In the genomic region with DNA sequence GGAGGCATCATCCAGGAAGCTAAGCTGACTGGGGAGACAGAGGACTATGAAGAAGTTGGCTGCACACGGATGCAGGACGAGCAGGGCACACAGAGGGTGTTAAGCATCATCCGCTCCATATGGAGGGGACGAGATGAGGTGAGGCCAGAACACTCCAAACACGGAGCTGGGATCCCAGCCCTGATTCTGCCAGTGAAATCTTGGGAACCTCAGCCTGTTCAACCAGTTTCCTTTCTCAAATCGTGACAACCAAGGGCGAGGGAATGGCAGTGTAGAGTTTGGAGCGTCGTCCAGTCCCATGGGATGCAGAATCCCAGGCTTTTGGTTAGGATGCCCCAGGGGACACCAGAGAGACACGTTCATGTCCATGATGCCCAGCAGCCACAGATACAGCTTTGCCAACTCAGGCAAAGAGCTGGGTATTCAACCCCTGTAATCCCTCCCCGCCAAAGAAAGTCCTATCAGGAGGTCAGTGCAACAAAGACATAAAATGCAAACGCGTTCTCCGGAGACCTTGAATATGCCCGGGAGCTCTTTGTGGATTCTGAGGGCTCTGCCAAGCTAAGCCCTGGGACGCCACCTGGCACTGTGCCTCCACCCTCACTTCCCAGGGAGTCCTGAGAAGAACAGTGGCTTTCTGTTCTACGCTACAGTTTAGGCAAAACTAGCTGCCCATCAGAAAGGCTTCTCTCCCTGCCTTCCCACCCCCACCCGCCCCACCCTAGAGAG, we compare ENCODE assay signal across 8 mouse cellular contexts.
A peak's percentile ranks its signal among the peaks of the same experiment; 100 is the strongest.
DNase-seq lines count a peak whose midpoint lies in the region; ATAC-seq lines count a peak whose summit lies in the region.
"Had no signal": no experiment of that assay in that cellular context is flagged by ENCODE, and none has a peak within 500 bp of the region (broad histone marks: within the 10 kb centered on the region; RNA-seq: fewer than 3 reads in every experiment).

No protein-coding gene starts in this region.

- 23% methylated on average over 18 of the region's 18 CpGs for WGBS in forebrain, embryonic 16.5 days
- WGBS in stomach, embryonic 16.5 days: 69% methylated on average over 18 of the region's 18 CpGs
- WGBS in intestine, embryonic 15.5 days: 68% methylated on average over 18 of the region's 18 CpGs

- H3K27ac ChIP-seq in brown adipose tissue, adult 24 weeks (replicated peaks; ENCODE audit: low read depth, low read length): peak overlapping the region; percentile 38; the same call in 1 of the 2 replicates
- peak overlapping the region; percentile 90 for H3K27ac ChIP-seq in forebrain, embryonic 16.5 days (ENCODE audit: low read length)
- H3K27ac ChIP-seq in stomach, embryonic 16.5 days (ENCODE audit: low read length): peak overlapping the region; percentile 59; the same call in 1 of the 2 replicates
- no peak overlapping the region for H3K27ac ChIP-seq in intestine, embryonic 15.5 days

- H3K36me3 ChIP-seq in forebrain, embryonic 16.5 days (ENCODE audit: control insufficient read depth, insufficient read depth): no peaks in the 10 kb centered on the region
- H3K36me3 ChIP-seq in stomach, embryonic 16.5 days (ENCODE audit: control insufficient read depth, insufficient read depth, low read length): peaks cover 4% of the 10 kb centered on the region; the same call in 1 of the 2 replicates
- peaks cover 5% of the 10 kb centered on the region for H3K36me3 ChIP-seq in intestine, embryonic 15.5 days

- peak; percentile 48 to 50 for DNase-seq in lung, adult 18-20 months
- no peak for DNase-seq in lung, postnatal 10 days
- DNase-seq in layer of hippocampus, postnatal 10 days (ENCODE audit: low spot score in 2 of 2): peak; percentile 79 to 84

- H3K9ac ChIP-seq in forebrain, embryonic 16.5 days (replicated peaks; ENCODE audit: low read depth, low read length): 0 out of 2 replicates have a peak overlapping the region, but pooled peaks have one; percentile 0
- H3K9ac ChIP-seq in stomach, embryonic 16.5 days (ENCODE audit: low read length): no peak overlapping the region
- H3K9ac ChIP-seq in intestine, embryonic 15.5 days: no peak overlapping the region

- peaks cover 33% of the 10 kb centered on the region for H3K4me1 ChIP-seq in brown adipose tissue, adult 24 weeks (ENCODE audit: control insufficient read depth, insufficient read depth, insufficient read length, low read length)
- peaks cover 40% of the 10 kb centered on the region for H3K4me1 ChIP-seq in forebrain, embryonic 16.5 days (replicated peaks; ENCODE audit: control insufficient read depth, insufficient read depth, low read length)
- peaks cover 24% of the 10 kb centered on the region for H3K4me1 ChIP-seq in stomach, embryonic 16.5 days (ENCODE audit: control insufficient read depth, insufficient read depth, low read length)
- H3K4me1 ChIP-seq in intestine, embryonic 15.5 days (replicated peaks): peaks cover 17% of the 10 kb centered on the region

- peak; percentile 70 for ATAC-seq in forebrain, embryonic 16.5 days
- no peak for ATAC-seq in stomach, embryonic 16.5 days (ENCODE audit: insufficient read depth, low FRiP score)
- no peak for ATAC-seq in intestine, embryonic 15.5 days

- H3K4me3 ChIP-seq in brown adipose tissue, adult 24 weeks (ENCODE audit: insufficient read depth, low read depth, low read length): no peak overlapping the region
- H3K4me3 ChIP-seq in forebrain, embryonic 16.5 days (replicated peaks; ENCODE audit: low read length): no peak overlapping the region
- H3K4me3 ChIP-seq in stomach, embryonic 16.5 days (replicated peaks; ENCODE audit: low read length): no peak overlapping the region
- no peak overlapping the region for H3K4me3 ChIP-seq in intestine, embryonic 15.5 days (replicated peaks)
- H3K4me3 ChIP-seq: megakaryocyte, embryonic 14.5 days had no signal

- H3K9me3 ChIP-seq in forebrain, embryonic 16.5 days (ENCODE audit: control insufficient read depth, low read length): no peaks in the 10 kb centered on the region
- H3K9me3 ChIP-seq in stomach, embryonic 16.5 days (replicated peaks; ENCODE audit: control insufficient read depth, low read length): no peaks in the 10 kb centered on the region
- no peaks in the 10 kb centered on the region for H3K9me3 ChIP-seq in intestine, embryonic 15.5 days
- H3K9me3 ChIP-seq: megakaryocyte, embryonic 14.5 days had no signal

- peak overlapping the region; percentile 25 for H3K4me2 ChIP-seq in forebrain, embryonic 16.5 days (ENCODE audit: low read length)
- H3K4me2 ChIP-seq in stomach, embryonic 16.5 days (ENCODE audit: low read depth, low read length): no peak overlapping the region
- no peak overlapping the region for H3K4me2 ChIP-seq in intestine, embryonic 15.5 days (replicated peaks)

- H3K27me3 ChIP-seq in forebrain, embryonic 16.5 days (replicated peaks; ENCODE audit: control insufficient read depth, insufficient read depth, low read length): no peaks in the 10 kb centered on the region
- no peaks in the 10 kb centered on the region for H3K27me3 ChIP-seq in stomach, embryonic 16.5 days (ENCODE audit: control insufficient read depth, insufficient read depth, low read length)
- no peaks in the 10 kb centered on the region for H3K27me3 ChIP-seq in intestine, embryonic 15.5 days (replicated peaks)
